Mouse (Mus musculus) spleen, postnatal 4 days (tissue): ENCODE measurements around the gene Figla.
"Not testable (repeated sequence)": the region's sequence is repeated elsewhere in the genome, so short reads cannot be mapped to it uniquely, and the experiment has no call there.

Experiments
- DNase-seq, 2 experiments: peaks; one replicate each; pipeline ENCODE4 v3.0.0; 2022; ENCODE audit warnings: low spot score in 2 of 2

Gene Figla

DNA sequence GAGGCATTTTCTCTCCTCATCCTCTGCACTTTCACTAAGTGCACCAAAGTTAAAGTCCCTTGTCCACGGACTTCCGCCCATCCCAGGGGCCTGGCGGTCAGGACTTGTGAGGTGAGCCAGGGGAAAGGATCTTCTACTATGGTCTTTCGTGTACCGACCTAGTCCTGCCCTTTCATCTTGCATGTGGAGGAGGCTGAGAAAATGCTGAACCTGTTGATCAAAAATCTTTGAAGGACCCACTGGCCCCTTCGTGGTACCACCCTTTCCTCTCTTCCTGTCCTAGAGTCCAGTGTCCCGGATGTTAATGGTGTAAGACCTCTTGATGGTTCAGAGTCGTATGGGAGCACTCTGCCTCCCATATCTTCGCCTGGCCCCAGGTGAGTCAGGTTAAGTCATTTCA lies at the start of gene Figla:
Gene Figla (plus strand): TSS at position 301 of the 400 bp plus-strand sequence.
- no peak for DNase-seq

DNA sequence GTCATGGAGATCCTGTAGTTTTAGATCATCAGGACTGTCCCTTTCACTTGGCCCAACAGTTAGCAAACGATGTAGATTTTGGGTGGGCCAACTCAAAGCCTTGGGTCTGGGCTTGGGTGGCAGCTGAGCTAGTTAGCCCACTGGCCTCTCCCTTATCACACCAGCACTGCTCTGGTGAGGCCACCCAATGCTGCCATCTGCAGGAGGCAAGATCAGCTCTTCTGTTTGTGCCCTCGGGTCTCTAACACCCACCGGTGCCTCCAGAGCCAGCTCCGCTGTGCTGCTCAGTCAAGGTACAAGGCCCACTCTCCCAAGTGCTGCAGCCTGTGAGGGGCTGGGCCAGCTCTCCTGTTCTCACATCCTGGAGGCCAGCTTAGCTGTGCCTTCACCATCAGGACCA lies 49.3 kb upstream of the Figla start:
- peak; percentile 56 to 75 for DNase-seq

DNA sequence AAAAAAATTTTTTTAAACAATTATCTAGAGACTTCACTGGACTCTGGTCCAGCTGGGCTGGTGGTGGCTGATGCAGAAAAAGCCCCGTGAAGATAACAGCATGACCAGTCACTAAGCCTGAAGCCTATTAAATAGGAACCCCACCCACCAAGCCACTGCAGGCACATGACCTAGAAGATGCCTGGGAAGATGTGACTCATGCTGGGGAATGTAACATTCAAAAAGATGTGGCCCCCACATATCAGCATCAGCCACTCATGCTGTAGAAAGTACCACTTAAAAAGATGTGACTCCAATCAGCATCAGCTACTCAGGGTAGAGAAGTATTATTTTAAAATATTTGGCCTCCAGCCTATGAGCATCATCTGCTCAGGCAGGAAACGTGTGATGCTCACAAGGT lies 46.1 kb upstream of the Figla start:
- no peak for DNase-seq

DNA sequence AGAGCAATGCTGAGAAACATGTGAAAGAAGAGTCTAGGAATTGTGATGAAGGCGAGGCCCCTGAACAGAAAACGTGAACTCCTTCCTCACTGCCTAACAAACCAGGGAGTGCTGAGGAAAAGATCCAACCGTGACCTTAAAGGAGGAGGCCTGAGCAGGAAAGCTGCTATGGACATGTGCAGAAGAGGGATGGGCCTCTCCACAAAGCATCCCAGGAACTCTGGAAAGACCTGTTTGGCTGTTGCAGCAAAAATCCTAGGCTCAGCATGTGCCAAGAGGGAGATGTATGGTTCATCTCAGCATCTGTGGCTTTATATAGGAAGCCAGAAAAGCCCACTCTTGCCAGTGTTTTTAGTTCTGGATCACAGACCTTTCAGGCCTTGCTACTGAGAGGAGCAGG lies 43.3 kb upstream of the Figla start:
- no peak for DNase-seq

DNA sequence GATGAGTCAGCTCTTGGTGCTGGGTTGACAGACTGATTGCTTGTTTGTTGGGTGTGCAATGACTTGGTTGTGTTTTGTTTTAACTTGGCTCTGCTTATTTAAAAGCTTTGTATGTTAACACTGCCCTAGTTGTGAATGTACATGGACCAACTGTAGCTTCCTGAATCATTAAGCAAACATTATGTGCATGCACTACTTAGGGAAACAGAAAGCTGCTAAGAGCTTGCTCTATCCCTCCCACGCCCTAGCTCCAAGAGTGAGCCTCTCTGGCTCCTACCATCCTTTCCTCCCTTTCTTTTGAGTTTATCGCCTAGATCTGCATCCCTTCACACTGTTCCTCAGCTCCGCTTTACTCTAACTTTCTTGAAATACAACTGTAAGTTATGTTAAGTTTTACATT lies 42.6 kb upstream of the Figla start:
- no peak for DNase-seq

DNA sequence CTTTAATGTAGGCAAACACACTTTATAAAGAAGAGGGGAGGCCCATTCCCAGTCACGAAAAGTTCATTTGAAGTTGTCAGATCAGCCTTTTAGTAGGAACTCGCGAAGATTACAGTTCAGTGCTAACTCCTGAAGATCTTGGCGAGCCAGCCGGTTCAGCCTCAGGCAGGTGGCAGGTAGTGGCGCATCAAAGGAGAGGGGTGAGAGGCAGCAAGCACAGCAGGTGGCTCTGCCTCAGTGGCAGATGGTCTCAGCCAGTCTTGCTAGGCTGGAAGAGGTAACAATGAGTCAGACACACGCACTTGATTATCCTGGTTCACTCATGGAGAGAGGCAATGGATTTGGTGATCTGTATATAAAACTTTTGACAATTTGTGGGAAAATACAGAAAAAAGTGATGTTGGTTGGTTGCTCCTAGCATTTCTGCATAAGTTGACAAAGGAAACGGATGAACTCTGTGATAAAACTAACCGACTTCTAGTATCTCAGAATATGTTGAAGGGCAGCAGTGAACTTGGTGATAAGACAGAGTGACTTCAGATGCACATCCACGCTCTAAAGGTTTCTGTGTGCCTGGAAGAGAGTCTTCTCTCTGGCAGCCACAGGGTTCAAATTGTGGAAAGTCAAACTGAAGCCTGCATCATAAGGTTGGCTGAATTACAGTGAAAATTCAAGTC lies 40.9 kb upstream of the Figla start:
- DNase-seq = no peak

DNA sequence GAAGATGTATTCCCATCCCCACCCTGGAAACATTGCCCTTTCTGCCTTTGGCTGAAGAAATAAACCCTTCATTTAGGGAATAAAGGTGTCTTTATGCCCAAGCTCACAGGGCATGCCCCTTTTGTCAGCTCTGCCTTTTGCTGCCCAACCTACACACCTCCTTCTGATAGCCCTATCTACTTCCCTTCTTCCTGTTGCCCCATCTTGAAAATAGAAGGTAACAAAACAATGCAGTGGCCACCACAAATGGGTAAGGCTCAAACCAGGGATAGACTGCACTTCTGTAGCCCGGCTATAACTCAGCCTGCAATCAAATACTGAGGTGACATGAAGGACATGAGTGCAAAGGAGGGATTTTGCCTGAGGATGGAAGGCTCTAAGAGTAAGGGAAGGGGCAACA lies 40.2 kb upstream of the Figla start:
- no peak for DNase-seq

DNA sequence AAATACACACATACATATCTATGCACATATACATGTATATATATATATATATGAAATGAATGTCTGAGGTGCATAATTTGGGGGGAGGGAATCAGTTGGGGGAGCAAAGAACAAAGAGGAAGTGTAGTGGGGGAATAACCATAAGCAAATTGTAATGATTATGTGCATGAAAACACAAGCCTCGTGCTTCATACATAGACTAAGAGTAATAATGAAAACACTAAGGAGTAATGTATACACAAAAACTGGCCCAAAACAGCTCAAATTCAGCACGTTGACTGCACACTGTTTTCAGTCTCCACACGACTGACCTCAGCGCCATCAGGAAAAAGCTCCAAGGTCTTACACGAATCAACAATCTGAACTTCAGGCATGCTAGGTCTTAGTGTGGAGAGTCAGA lies 39.7 kb upstream of the Figla start:
- DNase-seq = no peak

DNA sequence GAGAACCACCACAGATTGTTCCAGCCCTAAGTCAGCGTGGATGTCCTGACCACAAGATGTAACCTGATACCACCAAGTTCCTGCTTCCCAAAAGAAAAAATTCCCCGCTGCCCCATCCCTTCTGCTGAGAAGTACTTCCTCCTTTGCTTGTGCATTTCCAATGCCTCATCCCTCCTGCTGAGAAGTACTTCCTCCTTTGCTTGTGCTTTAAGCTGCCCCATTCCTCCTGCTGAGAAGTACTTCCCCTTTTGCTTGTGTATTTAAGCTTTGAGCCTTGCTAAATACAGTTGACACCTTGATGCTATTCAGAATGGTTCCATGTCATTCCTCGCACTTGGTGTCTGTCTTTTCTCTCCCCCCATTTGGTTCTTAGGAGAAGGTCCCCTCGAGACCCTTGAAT lies 37.2 kb upstream of the Figla start:
- DNase-seq = not testable (repeated sequence)

DNA sequence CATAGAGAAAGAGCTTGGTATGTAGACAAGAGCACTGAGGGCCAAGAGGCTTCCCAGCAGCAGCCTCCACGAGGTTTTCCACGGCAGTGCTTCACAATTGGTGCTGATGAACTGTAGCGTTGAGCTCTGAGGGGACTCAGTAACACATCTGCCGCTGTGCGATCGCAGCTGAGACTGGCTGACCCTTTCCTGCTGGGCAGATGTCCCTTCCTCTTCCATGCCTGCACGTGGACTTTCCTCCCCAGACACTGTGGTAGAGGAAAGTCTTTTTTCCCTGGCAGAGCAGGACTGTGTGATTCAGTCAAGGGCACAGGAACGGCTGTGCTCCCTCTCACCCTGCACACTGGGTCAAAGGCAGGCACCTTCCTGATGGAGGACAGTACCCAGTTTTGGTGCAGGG lies 31.6 kb upstream of the Figla start:
- no peak for DNase-seq

DNA sequence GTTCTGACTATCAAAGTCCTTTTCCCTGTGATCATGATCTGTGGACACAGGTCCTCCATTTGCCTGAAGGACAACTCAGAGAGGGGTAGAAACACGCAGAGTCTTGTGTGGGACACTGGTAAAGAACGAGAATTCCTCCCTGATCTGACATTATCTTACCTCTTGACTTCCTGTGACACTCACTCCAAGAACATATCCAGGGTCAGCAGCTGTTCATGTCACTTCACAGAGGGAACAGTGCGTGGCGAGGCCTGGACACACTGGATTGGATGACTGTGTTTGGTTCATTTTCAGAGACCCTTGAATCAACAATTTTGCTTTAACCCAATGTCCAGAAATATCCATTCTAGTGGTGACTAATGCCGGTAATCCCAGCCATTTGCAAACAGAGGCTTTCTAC lies 26.4 kb upstream of the Figla start:
- not testable (repeated sequence) for DNase-seq

DNA sequence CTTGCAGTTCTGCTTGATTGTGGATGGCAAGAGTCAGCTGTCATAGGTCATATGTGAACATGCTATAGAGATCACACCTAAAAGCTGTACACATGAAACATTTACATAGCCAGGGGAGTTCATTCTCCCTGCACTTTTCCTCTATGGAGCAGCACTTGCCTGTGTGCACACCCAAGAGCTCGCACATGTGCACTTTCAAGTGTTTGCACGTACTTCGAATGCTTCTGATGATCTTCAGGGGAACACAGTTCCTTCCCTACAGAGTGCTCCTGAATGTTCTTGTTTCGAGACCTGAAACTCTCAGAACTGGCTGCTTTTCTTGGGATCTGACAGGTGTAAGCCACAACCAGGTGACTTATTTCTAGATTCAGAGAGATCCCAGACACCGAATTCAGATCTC lies 25.2 kb upstream of the Figla start:
- DNase-seq = not testable (repeated sequence)

DNA sequence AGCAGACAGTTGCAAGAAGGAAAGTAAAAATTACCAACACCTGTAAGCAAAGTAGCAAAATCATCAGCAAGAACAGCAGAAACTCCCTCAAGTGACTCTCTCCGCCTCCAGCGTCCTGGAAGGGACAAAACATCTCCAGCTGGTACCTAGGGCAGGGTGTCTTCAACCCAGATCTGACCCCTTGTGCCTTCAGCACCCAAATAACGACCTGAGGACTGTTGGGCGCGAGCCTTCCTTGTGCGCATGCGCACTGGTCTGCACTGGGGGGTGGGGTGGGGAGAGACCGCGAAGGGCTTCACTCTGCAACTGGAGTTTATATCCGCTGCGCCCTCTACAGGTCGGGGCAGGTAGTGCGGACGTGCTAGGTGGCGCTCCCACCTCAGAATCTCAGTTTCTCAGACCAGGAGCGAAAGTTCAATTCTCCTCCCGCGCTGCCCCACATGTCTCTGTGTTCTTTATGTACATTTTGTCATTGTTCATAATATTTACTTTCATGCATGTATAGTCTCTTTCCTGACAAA lies 12.5 kb upstream of the Figla start:
- DNase-seq = peak; percentile 37 to 73

DNA sequence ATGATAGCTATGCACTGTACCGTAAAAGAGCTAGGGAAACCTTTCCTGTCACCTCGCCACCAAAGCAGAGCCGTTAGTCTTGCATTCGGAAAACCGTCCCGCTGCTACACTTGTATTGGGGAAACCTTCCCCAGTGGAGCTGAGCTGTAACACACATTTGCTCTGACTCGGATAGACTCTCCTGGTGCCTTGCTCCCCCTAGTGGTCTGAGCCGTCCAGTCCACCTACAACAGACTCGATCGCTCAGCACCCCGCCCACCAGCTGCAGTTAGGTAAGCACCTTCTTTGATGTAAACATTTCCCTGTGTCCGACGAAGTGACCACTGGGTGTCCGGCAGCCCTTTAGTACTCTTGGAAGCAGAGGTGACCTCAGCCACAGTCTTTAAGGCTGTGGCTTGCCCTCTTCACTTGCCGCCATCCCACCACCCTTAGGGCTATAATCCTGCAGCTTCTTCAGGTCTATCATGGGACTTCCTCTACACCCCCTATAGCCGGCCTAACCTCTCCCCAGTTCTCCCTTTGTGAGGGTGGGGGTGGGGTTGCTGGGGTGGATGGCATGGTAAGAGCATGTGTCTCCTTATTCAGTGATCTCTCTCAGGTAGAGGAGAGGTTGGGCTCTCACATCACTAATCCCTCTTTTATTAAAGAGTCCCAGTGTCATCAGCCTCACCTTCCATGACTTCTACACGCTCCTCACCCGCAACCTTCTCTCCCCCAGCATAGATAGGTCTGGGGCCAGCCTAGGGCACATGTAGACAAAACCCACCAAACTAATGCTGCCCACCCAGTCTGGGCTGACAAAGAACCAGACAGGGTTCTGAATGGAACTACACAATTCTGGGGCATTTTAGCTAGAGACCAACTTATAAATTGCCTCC lies 11.5 kb upstream of the Figla start:
- DNase-seq = peak; percentile 72 to 87

DNA sequence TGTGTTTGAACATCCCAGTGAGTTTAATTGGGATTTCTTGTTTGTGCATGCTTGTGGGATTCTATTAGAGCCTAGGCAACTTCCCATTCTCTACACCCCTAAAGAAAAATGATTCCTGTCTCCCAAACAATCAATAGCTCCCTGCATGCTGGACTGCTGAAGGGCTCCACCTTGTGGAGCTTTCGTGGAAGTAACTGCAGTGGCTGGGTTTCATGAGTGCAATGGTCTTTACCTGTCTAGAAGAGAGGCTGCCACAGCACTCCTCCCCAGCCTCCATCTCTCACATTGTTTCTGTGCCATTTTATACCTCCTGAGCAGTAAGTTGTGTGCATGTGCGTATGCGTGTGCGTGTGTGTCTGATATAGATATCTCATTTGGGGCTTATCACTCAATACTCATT lies 6.0 kb upstream of the Figla start:
- DNase-seq = peak; percentile 34 to 70

DNA sequence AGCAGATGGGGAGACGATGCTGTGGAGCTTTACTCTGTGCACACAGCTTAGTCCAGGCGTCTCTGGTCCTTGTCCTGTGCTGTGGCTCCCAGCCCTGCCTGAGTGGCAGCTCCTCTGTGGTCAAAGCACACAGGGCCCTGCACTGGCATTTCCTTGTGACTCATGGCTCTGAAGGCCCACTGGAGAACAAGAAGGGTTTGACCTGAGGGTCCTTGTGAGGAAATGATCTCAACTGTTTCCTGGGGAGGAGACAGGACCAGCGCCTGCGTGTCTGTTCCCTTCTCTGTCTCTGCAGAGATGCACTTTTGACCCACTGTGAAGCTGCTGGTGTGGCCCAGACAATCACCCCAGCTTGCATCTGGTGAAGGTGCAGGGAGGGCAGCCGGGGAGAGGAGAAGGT lies 1.2 kb upstream of the Figla start:
- not testable (repeated sequence) for DNase-seq

DNA sequence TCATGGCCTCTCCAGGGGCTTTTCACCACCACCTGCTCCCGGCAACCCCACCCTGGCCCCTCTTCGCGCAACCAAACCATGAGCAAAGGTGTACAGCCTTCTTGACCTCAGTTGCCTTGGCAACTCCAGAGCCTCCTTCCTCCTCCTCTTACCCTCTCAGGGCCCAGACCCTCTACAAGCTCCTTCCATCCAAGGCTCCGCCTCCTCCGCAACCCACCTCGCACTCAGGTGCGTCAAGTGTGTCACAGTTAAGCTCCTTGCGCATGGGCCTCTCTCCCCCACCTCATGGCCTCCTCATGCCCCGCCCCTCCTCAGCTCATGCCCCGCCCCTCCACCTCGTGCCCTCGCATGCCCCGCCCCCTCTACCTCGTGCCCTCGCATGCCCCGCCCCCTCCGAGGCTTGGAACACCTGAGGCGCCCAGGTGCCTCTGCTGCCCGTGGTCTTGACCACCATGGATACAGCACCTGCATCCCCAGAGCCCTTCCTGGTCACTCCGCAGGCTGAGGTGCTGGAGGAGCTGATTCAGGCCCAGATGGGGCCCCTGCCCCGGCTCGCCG lies 901 bp downstream of the Figla start:
- no peak for DNase-seq

DNA sequence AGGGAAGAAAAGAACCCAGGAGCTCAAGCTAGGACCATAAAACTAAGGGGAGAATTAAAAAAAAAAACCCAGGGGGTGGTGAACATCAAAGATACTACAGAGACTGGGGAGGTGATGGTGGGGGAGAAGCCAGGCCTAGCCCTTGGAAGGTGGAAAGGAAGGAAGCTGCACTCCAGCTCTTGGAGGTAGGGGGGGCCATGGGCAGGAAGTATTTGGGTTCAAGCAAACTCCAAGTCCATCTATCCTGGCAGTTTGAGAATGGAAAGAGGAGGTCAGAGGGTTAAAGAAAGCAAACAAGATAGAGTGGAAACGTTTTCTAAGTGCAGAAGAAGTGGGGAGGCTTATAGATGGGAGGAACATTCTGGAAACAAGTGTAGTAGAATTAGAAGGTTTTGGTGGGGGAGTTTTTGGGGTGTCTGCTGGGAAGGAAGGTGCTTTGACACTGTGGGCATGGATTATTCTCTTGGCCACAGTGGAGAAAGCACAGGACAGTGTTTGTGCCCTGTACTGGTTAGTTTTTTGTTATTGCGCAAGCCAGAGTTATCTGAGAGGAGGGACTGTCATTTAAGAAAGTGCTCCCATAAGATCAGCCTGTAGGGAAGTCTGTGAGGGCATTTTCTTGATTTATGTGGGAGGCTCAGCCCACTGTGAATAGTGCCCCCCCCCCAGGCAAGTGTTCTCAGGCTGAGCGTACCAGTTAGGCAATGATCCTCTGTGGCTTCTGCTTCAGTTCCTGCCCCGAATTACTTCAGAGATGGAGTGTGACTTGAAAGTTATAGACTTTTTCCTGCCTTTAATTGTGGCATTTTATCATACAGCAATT lies 3.7 kb downstream of the Figla start:
- DNase-seq = no peak

DNA sequence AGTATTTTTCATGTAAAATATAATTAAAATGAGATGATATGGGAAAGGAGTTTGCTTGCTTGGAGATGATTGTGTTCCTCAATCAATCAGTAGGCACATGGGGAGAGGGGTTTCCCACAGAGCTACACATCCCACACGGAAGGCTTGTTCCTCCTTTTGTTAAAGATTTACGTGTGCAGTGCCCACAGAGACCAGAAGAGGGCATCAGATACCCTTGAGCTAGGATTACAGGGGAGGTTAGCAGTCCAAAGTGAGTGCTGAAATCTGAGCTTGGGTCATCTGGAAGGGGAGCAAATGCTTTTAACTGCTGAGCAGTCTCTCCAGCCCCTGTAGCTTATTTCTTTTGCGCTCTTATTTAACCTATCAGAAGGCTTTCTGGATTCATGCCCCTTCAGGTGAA lies 5.0 kb downstream of the Figla start:
- peak; percentile 41 to 73 for DNase-seq

DNA sequence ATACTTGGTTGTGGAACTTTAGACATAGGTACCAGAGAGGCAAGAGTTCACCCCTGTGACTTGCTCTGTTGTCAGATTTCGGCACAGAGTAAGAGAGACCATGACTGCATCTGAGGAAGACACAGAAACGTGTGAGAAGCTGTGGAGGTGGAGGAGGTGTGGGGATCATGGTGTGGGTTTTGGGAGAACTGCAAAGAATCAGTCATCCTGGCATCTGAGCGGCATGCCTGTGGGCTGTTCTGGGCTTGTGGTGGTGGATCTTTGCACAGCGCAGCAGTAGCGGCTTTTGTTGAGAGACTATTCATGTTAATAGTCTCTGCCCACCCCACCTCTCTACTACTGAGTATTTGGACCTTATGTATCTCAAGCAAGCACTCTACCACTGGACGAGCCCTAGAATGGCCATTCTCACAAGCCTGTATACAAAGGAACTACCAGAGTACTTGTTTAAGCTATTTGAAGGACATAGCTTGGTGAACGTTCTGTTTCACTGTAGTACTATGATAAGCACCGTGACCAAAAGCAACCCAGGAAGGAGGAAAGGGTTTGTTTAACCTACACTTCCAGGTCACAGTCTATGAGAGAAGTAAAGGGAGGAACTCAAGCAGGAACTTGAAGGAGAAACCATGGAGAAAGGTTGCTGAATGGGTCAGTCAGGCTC lies 10.8 kb downstream of the Figla start:
- DNase-seq = no peak

DNA sequence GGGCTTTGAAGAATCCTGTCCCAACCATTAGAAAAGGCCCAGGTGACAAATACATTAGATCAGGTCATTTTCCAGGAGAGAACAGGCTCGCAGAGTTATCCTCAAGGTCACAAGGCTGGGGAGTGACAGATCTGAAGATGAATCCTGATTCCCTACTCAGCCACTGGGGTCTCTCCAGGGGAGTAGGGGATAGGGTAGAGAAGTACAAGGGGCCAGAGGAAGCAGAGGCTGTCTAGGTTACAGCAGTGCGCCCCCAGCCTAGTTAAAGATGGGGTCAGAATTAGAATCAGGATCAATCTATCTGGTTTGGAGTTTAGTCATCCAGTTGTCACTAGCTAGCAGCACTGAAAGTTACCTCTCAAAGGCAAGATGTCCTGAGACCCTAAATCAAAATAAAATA lies 12.2 kb downstream of the Figla start:
- no peak for DNase-seq
